ENCODE assay signal across 8 mouse cellular contexts in the genomic region with DNA sequence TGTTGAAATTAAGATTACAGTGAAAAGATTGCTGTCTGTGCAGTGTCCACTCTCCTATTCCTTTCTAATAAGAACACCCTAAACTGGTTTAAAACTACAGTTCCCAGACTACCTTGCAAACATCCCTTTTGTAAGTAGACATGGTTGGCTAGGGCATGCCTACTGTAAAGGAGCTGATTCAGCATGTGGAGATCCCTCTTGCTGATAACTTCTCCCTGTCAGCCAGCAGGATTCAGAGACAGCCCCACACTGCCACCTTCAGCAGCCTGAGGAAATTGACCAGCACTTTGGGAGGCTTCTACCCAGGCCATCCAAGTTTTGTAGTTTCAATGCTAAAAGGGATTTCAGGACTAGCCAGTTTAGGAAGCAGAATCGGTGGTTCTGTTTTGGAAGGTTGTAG. TPM values are rescaled to one million over a fixed set of nuclear protein-coding genes. Genes with fewer than 3 reads are reported as not detected.
DNase-seq lines count a peak whose midpoint lies in the region; ATAC-seq lines count a peak whose summit lies in the region.

No protein-coding gene starts in this region.

- ATAC-seq in activated CD4-positive, CD25-positive, alpha-beta regulatory T cell, adult 4 months, result no peak

- peak; percentile 96 for DNase-seq in 416B (ENCODE audit: low read depth)
- peak; percentile 88 for DNase-seq in ES-CJ7 (ENCODE audit: low read depth, low spot score)
- DNase-seq in cerebellum, adult 9-10 months, result peak; percentile 58
- DNase-seq in gastrocnemius, postnatal 36 days, result peak; percentile 34 to 37
- DNase-seq in kidney, postnatal 4 days, result peak; percentile 69 to 79
- DNase-seq in lung, postnatal 10 days, result peak; percentile 86
- peak; percentile 38 to 58 for DNase-seq in right cerebral cortex, postnatal 36 days (ENCODE audit: low spot score in 2 of 2)

- intact Hi-C loops in gastrocnemius, postnatal 36 days (cut with DNase I), result no loop called here

RNA-seq across cellular contexts. Expression of a gene that starts 7.8 kb away (rescaled TPM):
- 10 to 100 TPM; 18.2 to 20.0 TPM for total RNA-seq in gastrocnemius, postnatal 36 days (2021)
- polyA plus RNA-seq in activated CD4-positive, CD25-positive, alpha-beta regulatory T cell, adult 4 months (2017; shearing (Covaris generic)), result 10 to 100 TPM; 10.7 to 13.0 TPM

RNA-seq across cellular contexts. Expression of a gene that starts 19.0 kb away (rescaled TPM):
- 1 to 10 TPM; 6.3 to 6.7 TPM for total RNA-seq in gastrocnemius, postnatal 36 days (2021)
- polyA plus RNA-seq in activated CD4-positive, CD25-positive, alpha-beta regulatory T cell, adult 4 months (2017; shearing (Covaris generic)), result 10 to 100 TPM in 1 of 2 experiments, 1 to 10 TPM in 1; 9.6 to 15.7 TPM

Comparison
In these comparisons a context has a peak if more than half of its experiments do, and no peak if none do; other contexts are left out.
1. DNase-seq: peak in every context shown above with its lines; median percentile 96 in 416B; 88 in ES-CJ7; 86 in lung, postnatal 10 days; 74 in kidney, postnatal 4 days; 58 in cerebellum, adult 9-10 months; 48 in right cerebral cortex, postnatal 36 days; 36 in gastrocnemius, postnatal 36 days.